Mouse (Mus musculus) CH12.LX (cell line): Measurements from ENCODE around the gene Tmem169.

Experiments
- POLR2AphosphoS2 ChIP-seq: IDR thresholded peaks from 2 replicates; pipeline ENCODE4 v1.6.1; 2011; ENCODE audit warnings: low read depth, low read length, improper control_type of control experiment
- USF1 ChIP-seq: IDR thresholded peaks from 2 replicates; pipeline ENCODE4 v1.6.1; 2014; ENCODE audit warnings: low read depth, mild to moderate bottlenecking, inconsistent platforms, low read length, improper control_type of control experiment

GRCm38 (mm10) chr1:72291421-72291820 lies 7.3 kb downstream of the Tmem169 start:
- TF ChIP-seq POLR2AphosphoS2 (no peak), USF1 (no peak)
